In genomic region chr5:64701780-64702231, GRCm38 (mm10) we compare ENCODE assay signal across 8 mouse cellular contexts.
DNase-seq lines count a peak whose midpoint lies in the region; ATAC-seq and TF ChIP-seq lines count a peak whose summit lies in the region.

No protein-coding gene starts in this region.

- peaks cover 27% of the 10 kb centered on the region for H3K4me1 ChIP-seq in hindbrain, embryonic 13.5 days (replicated peaks)
- H3K4me1 ChIP-seq in lung, embryonic 16.5 days (replicated peaks; ENCODE audit: control insufficient read depth, insufficient read depth, low read length), result peaks cover 47% of the 10 kb centered on the region
- peaks cover 13% of the 10 kb centered on the region for H3K4me1 ChIP-seq in olfactory bulb, adult 2 months (ENCODE audit: control insufficient read depth, insufficient read depth, low read length)

- no peak overlapping the region for H3K4me3 ChIP-seq in hindbrain, embryonic 13.5 days
- H3K4me3 ChIP-seq in lung, embryonic 16.5 days (ENCODE audit: low read length), result peak overlapping the region; percentile 17
- no peak overlapping the region; the same call in 1 of the 2 replicates for H3K4me3 ChIP-seq in olfactory bulb, adult 2 months (ENCODE audit: insufficient read depth, low read depth, low read length)

- TF ChIP-seq POLR2A in olfactory bulb, adult 2 months (IDR thresholded peaks at IDR 0.05; ENCODE audit: insufficient read depth, low read depth, low read length), result no peak

- no peaks in the 10 kb centered on the region for H3K36me3 ChIP-seq in hindbrain, embryonic 13.5 days
- H3K36me3 ChIP-seq in lung, embryonic 16.5 days (ENCODE audit: control insufficient read depth, insufficient read depth, low read length), result no peaks in the 10 kb centered on the region

- H3K9me3 ChIP-seq in hindbrain, embryonic 13.5 days, result no peaks in the 10 kb centered on the region
- H3K9me3 ChIP-seq in lung, embryonic 16.5 days (ENCODE audit: control insufficient read depth, low read length), result no peaks in the 10 kb centered on the region

- peak overlapping the region; percentile 6; the same call in 1 of the 2 replicates for H3K9ac ChIP-seq in hindbrain, embryonic 13.5 days
- H3K9ac ChIP-seq in lung, embryonic 16.5 days (ENCODE audit: low read length), result peak overlapping the region; percentile 57

- DNase-seq in adrenal gland, adult 2 months, result peak; percentile 57
- peak; percentile 46 for DNase-seq in gastrocnemius, adult 18-20 months (ENCODE audit: low spot score)
- DNase-seq in layer of hippocampus, postnatal 14 days (ENCODE audit: low spot score in 2 of 2), result peak; percentile 76 to 84
- no peak for DNase-seq in spleen, postnatal 14 days (ENCODE audit: low spot score in 2 of 2)

- no peaks in the 10 kb centered on the region for H3K27me3 ChIP-seq in hindbrain, embryonic 13.5 days
- H3K27me3 ChIP-seq in lung, embryonic 16.5 days (ENCODE audit: control insufficient read depth, insufficient read depth, low read depth, low read length), result no peaks in the 10 kb centered on the region

- peak; percentile 93 for ATAC-seq in common myeloid progenitor, adult 5-6 weeks (replicated peaks; ENCODE audit: low read depth, poor library complexity, severe bottlenecking)
- ATAC-seq in hindbrain, embryonic 13.5 days (ENCODE audit: low FRiP score), result peak; percentile 58; the same call in 1 of the 2 replicates
- ATAC-seq in lung, embryonic 16.5 days (ENCODE audit: low read depth), result peak; percentile 81

- WGBS in hindbrain, embryonic 13.5 days, result 11% methylated on average over 7 of the region's 7 CpGs
- WGBS in lung, embryonic 16.5 days, result 2% methylated on average over 7 of the region's 7 CpGs
- WGBS in olfactory bulb, adult 2 months, result 15% methylated on average over 7 of the region's 7 CpGs

- peak overlapping the region; percentile 25; the same call in 1 of the 2 replicates for H3K4me2 ChIP-seq in hindbrain, embryonic 13.5 days
- peak overlapping the region; percentile 47 for H3K4me2 ChIP-seq in lung, embryonic 16.5 days (ENCODE audit: low read depth, low read length)

- H3K27ac ChIP-seq in hindbrain, embryonic 13.5 days, result peak overlapping the region; percentile 80
- H3K27ac ChIP-seq in lung, embryonic 16.5 days (ENCODE audit: low read length), result peak overlapping the region; percentile 98
- H3K27ac ChIP-seq in olfactory bulb, adult 2 months (ENCODE audit: insufficient read depth, low read depth, low read length), result peak overlapping the region; percentile 11; the same call in 1 of the 2 replicates

- TF ChIP-seq CTCF in olfactory bulb, adult 2 months (IDR thresholded peaks at IDR 0.05; ENCODE audit: insufficient read depth, low read depth, low read length), result no peak

Comparison
In these comparisons a context has a peak if more than half of its experiments do, and no peak if none do; other contexts are left out.
1. DNase-seq: peak in adrenal gland, adult 2 months (single experiment), gastrocnemius, adult 18-20 months (single experiment) and layer of hippocampus, postnatal 14 days (2 of 2); none in spleen, postnatal 14 days (0 of 2).
2. H3K27ac ChIP-seq: peak in every context shown above with its lines; median percentile 98 in lung, embryonic 16.5 days; 80 in hindbrain, embryonic 13.5 days; 11 in olfactory bulb, adult 2 months.
3. Peak in every context shown above with its lines, with median percentiles within 50 percentile points of each other: ATAC-seq.